Mouse (Mus musculus) bone marrow macrophage, adult 2 months (primary cell): Measurements from ENCODE around the gene Lrrc29. TPM values are rescaled to one million over a fixed set of nuclear protein-coding genes. Genes with fewer than 3 reads are reported as not detected.

Source experiments
- H3K27ac ChIP-seq: 2 replicates; pipeline ENCODE4 v1.5.1; 2012; ENCODE audit warnings: low read depth, low read length; ENCODE audit not compliant: insufficient read depth
- H3K4me1 ChIP-seq: 2 replicates; pipeline ENCODE4 v1.6.1; 2012; ENCODE audit warnings: low read length; ENCODE audit not compliant: control insufficient read depth, insufficient read depth
- H3K4me3 ChIP-seq: 2 replicates; pipeline ENCODE4 v1.5.1; 2012; ENCODE audit warnings: mild to moderate bottlenecking, low read length, moderate library complexity; ENCODE audit not compliant: insufficient read depth
- CTCF ChIP-seq: IDR thresholded peaks from 2 replicates; pipeline ENCODE4 v1.5.1; 2012; ENCODE audit warnings: low read depth, mild to moderate bottlenecking, low read length, moderate library complexity
- POLR2A ChIP-seq: IDR thresholded peaks from 2 replicates; pipeline ENCODE4 v1.6.1; 2012; ENCODE audit warnings: mild to moderate bottlenecking, low read depth, low read length, borderline replicate concordance
- polyA plus RNA-seq: library from polyadenylated mRNA; stranded (reverse); fragments of >200 nt; gene quantifications from 2 replicates; pipeline ENCODE4 v1.2.4, GENCODE M21; 2012; ENCODE audit not compliant: missing spikeins, insufficient read depth, insufficient read length

The Lrrc29 gene
- polyA plus RNA-seq, 1 experiment, result 3.1 TPM

- no peak overlapping the region for H3K27ac ChIP-seq
- no peak overlapping the region for H3K4me3 ChIP-seq
- no peak for TF ChIP-seq POLR2A
- no peak for TF ChIP-seq CTCF
- H3K4me1 ChIP-seq, result peaks cover 4% of the 10 kb centered on the region
Observed at GRCm38 (mm10) chr8:105331469-105331868, 5.4 kb upstream of the Lrrc29 start.

GRCm38 (mm10) chr8:105330325-105330724 is 4.2 kb upstream of the Lrrc29 start:
- Histone ChIP-seq H3K27ac (no peak overlapping the region), H3K4me3 (no peak overlapping the region), H3K4me1 (peaks cover 6% of the 10 kb centered on the region)
- TF ChIP-seq POLR2A, result no peak
- TF ChIP-seq CTCF, result no peak

GRCm38 (mm10) chr8:105326968-105327367 is 890 bp upstream of the Lrrc29 start:
- peaks cover 12% of the 10 kb centered on the region for H3K4me1 ChIP-seq
- TF ChIP-seq CTCF, result no peak
- no peak for TF ChIP-seq POLR2A
- H3K4me3 ChIP-seq, result peak overlapping the region; percentile 75
- H3K27ac ChIP-seq, result peak overlapping the region; percentile 77

GRCm38 (mm10) chr8:105325641-105326093 is 411 bp downstream of the Lrrc29 start:
- Histone ChIP-seq H3K4me1 (peaks cover 12% of the 10 kb centered on the region), H3K4me3 (peak overlapping the region; percentile 75), H3K27ac (peak overlapping the region; percentile 29)
- TF ChIP-seq CTCF, result no peak
- no peak for TF ChIP-seq POLR2A

- TF ChIP-seq POLR2A, result no peak
- no peak for TF ChIP-seq CTCF
- Histone ChIP-seq H3K4me1 (peaks cover 20% of the 10 kb centered on the region), H3K27ac (no peak overlapping the region), H3K4me3 (no peak overlapping the region)
Observed at GRCm38 (mm10) chr8:105323183-105323582, 2.9 kb downstream of the Lrrc29 start.

- no peak overlapping the region for H3K4me3 ChIP-seq
- no peak overlapping the region for H3K27ac ChIP-seq
- peaks cover 17% of the 10 kb centered on the region for H3K4me1 ChIP-seq
- no peak for TF ChIP-seq CTCF
- no peak for TF ChIP-seq POLR2A
Observed at GRCm38 (mm10) chr8:105318662-105319190, 7.4 kb downstream of the Lrrc29 start.

- Histone ChIP-seq H3K27ac (no peak overlapping the region), H3K4me1 (peaks cover 17% of the 10 kb centered on the region), H3K4me3 (no peak overlapping the region)
- TF ChIP-seq POLR2A (no peak), CTCF (no peak)
Observed at GRCm38 (mm10) chr8:105317941-105318340, 8.1 kb downstream of the Lrrc29 start.

GRCm38 (mm10) chr8:105315073-105315769 is 10.9 kb downstream of the Lrrc29 start:
- Histone ChIP-seq H3K4me1 (peaks cover 17% of the 10 kb centered on the region), H3K27ac (no peak overlapping the region), H3K4me3 (no peak overlapping the region)
- TF ChIP-seq CTCF (no peak), POLR2A (no peak)

GRCm38 (mm10) chr8:105313622-105314402 is 12.3 kb downstream of the Lrrc29 start:
- H3K27ac ChIP-seq, result no peak overlapping the region
- H3K4me1 ChIP-seq, result peaks cover 9% of the 10 kb centered on the region
- TF ChIP-seq CTCF (no peak), POLR2A (no peak)
- H3K4me3 ChIP-seq, result no peak overlapping the region

- no peak overlapping the region for H3K27ac ChIP-seq
- TF ChIP-seq POLR2A, result no peak
- no peak for TF ChIP-seq CTCF
- peaks cover 9% of the 10 kb centered on the region for H3K4me1 ChIP-seq
- no peak overlapping the region for H3K4me3 ChIP-seq
Observed at GRCm38 (mm10) chr8:105312891-105313481, 13.1 kb downstream of the Lrrc29 start.
